Mouse (Mus musculus): Measurements from ENCODE around the gene Dcaf12l2.
A peak's percentile ranks its signal among the peaks of the same experiment; 100 is the strongest.

Gene Dcaf12l2

DNA sequence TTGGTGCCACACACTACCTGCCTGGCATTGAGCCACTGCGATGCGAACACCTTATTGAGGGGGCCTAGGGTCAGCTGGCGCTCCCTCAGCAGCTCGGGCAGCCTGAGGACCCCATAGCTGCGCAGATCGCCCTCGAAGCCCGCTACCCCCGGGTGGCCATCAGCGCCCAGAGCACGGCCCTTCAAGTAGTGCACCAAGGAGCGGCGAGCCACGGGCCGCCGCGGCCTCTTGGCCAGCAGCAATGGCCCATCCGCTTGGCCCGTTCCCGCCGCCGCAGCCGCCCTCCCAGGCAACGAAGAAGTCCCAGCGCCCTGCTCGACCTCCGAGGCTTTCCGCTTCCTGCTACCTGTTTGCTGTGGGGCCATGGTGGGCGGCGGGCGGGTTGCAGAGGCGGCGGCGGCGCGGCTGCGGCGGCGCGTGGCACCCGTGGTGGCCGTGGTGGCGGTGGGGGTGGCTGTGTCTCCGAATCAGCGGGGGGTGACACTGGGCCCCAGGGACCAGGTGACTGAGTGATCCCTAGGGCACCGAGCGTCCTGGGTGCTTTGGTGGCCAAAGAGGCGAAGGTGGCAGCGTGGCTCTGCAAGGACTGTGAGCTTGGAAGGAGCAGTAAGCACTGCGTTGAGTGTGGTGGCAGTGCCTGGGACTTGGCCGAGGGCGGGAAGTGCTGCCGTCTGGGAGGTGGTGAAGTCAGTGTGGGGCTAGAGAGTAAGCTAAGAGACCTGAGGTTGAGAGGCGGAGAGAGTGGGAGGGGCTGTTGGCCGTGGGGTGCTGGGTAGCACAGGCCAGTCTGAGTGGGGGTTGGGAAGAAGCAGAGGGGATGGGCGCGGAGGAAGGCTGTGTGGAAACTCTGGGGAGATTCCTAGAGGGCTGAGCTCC lies at the start of gene Dcaf12l2:
Gene Dcaf12l2, minus strand, starts transcription at position 697 of the 876 bp plus-strand sequence.
- DNase-seq = peak; percentile 3

DNA sequence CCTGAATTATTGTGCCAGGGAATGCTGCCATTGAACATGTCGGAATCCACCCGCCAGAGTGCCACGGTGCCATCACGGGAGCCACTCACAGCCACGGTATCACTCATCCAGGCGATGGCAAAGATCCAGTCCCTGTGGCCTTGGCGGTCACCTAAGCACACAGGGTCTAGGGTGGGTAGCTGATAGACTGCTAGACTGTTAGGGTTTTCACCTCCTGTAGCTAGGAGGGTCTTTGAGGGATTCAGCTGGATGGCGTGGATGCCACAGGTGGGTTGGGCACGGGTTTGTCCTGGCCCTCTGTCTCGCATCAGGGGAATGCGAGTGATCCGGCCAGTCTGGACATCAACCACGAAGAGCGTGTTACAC lies 879 bp downstream of the Dcaf12l2 start:
- no peak for DNase-seq
